Mouse (Mus musculus) urinary bladder, postnatal 10 days (tissue): Measurements from ENCODE around the gene Mrgprd.

ENCODE experiments used
- DNase-seq: peaks from one replicate; pipeline ENCODE4 v3.0.0; 2022; ENCODE audit warnings: low spot score

Mrgprd gene

GRCm38 (mm10) chr7:145314785-145315411 lies at the start of gene Mrgprd:
Mrgprd (plus strand) TSS chr7:145314835.
- no peak for DNase-seq

- no peak for DNase-seq
Observed at GRCm38 (mm10) chr7:145266011-145266410, 48.6 kb upstream of the Mrgprd start.

GRCm38 (mm10) chr7:145268890-145269289 lies 45.7 kb upstream of the Mrgprd start:
- no peak for DNase-seq

- no peak for DNase-seq
Observed at GRCm38 (mm10) chr7:145270955-145271354, 43.7 kb upstream of the Mrgprd start.

- DNase-seq, result no peak
Observed at GRCm38 (mm10) chr7:145275488-145275887, 39.1 kb upstream of the Mrgprd start.

- DNase-seq, result no peak
Observed at GRCm38 (mm10) chr7:145281396-145281795, 33.2 kb upstream of the Mrgprd start.

GRCm38 (mm10) chr7:145283041-145283440 lies 31.6 kb upstream of the Mrgprd start:
- no peak for DNase-seq

GRCm38 (mm10) chr7:145283487-145284187 lies 31.0 kb upstream of the Mrgprd start, which contains the start of gene Tpcn2:
Tpcn2 (minus strand) TSS chr7:145284011.
- DNase-seq, result peak; percentile 69

- no peak for DNase-seq
Observed at GRCm38 (mm10) chr7:145284293-145284692, 30.3 kb upstream of the Mrgprd start.

GRCm38 (mm10) chr7:145285476-145285875 lies 29.2 kb upstream of the Mrgprd start:
- no peak for DNase-seq

- DNase-seq, result no peak
Observed at GRCm38 (mm10) chr7:145287410-145287809, 27.2 kb upstream of the Mrgprd start.

- DNase-seq, result no peak
Observed at GRCm38 (mm10) chr7:145289302-145289701, 25.3 kb upstream of the Mrgprd start.

- DNase-seq, result no peak
Observed at GRCm38 (mm10) chr7:145291847-145292246, 22.8 kb upstream of the Mrgprd start.

GRCm38 (mm10) chr7:145292726-145293125 lies 21.9 kb upstream of the Mrgprd start:
- DNase-seq, result no peak

GRCm38 (mm10) chr7:145293859-145294258 lies 20.8 kb upstream of the Mrgprd start:
- DNase-seq, result no peak

GRCm38 (mm10) chr7:145298666-145299490 lies 15.8 kb upstream of the Mrgprd start:
- DNase-seq, result no peak

GRCm38 (mm10) chr7:145299562-145300320 lies 14.9 kb upstream of the Mrgprd start:
- DNase-seq, result no peak

GRCm38 (mm10) chr7:145300321-145301007 lies 14.2 kb upstream of the Mrgprd start, which contains the start of gene Mrgprf:
Mrgprf (plus strand) TSS chr7:145300828.
- peak; percentile 37 for DNase-seq

GRCm38 (mm10) chr7:145301008-145301340 lies 13.7 kb upstream of the Mrgprd start:
- DNase-seq, result no peak

GRCm38 (mm10) chr7:145301341-145302005 lies 13.2 kb upstream of the Mrgprd start:
- DNase-seq, result no peak
